Mouse (Mus musculus): Measurements from ENCODE around the gene Tnni3k. TPM values are rescaled to one million over a fixed set of nuclear protein-coding genes. Genes with fewer than 3 reads are reported as not detected.

Gene Tnni3k
- not detected in 2 replicates for polyA plus RNA-seq (2015; fragmentation: Nextera tagmentation; extraction: Ambion mirVana)

- H3K4me1 ChIP-seq (replicated peaks), result no peaks in the 10 kb centered on the region
- no peak within 1 kb of the TSS for H3K27ac ChIP-seq
- H3K9me3 ChIP-seq, result no peaks in the 10 kb centered on the region
- H3K36me3 ChIP-seq, result no peaks in the 10 kb centered on the region
- H3K27me3 ChIP-seq (replicated peaks), result no peaks in the 10 kb centered on the region
- H3K9ac ChIP-seq, result no peak within 1 kb of the TSS
- no peak within 1 kb of the TSS for H3K4me3 ChIP-seq (replicated peaks)
- no peak for ATAC-seq
- H3K4me2 ChIP-seq (replicated peaks), result no peak within 1 kb of the TSS
- 58% methylated on average over 6 of the region's 6 CpGs for WGBS
These were observed at the start of gene Tnni3k for GRCm38 (mm10) chr3:155055231-155055916. Gene Tnni3k (minus strand): TSS chr3:155055407.

- no peaks in the 10 kb centered on the region for H3K36me3 ChIP-seq
- no peak overlapping the region for H3K9ac ChIP-seq
- no peak overlapping the region for H3K27ac ChIP-seq
- no peaks in the 10 kb centered on the region for H3K9me3 ChIP-seq
- H3K4me1 ChIP-seq (replicated peaks), result no peaks in the 10 kb centered on the region
- WGBS, result 82% methylated on average over 1 of the region's 1 CpGs
- H3K27me3 ChIP-seq (replicated peaks), result no peaks in the 10 kb centered on the region
- no peak for ATAC-seq
- H3K4me3 ChIP-seq (replicated peaks), result no peak overlapping the region
- H3K4me2 ChIP-seq (replicated peaks), result no peak overlapping the region
These were observed 44.1 kb upstream of the Tnni3k start for GRCm38 (mm10) chr3:155099266-155099665.

GRCm38 (mm10) chr3:155093116-155093956 is 38.1 kb upstream of the Tnni3k start, which contains the start of the genes Fpgt and Lrriq3:
Gene Fpgt (minus strand): TSS chr3:155093403.
Gene Lrriq3 (plus strand): TSS chr3:155093434.
- Histone ChIP-seq H3K36me3 (no peaks in the 10 kb centered on the region), H3K27ac (peak within 1 kb of the TSS; percentile 61), H3K27me3 (replicated peaks) (no peaks in the 10 kb centered on the region), H3K4me2 (replicated peaks) (peak within 1 kb of the TSS; percentile 69), H3K4me1 (replicated peaks) (no peaks in the 10 kb centered on the region), H3K9me3 (no peaks in the 10 kb centered on the region), H3K4me3 (replicated peaks) (peak within 1 kb of the TSS; percentile 61), H3K9ac (peak within 1 kb of the TSS; percentile 58)
- under 1% methylated on average over 42 of the region's 47 CpGs for WGBS
- peak; percentile 100 for ATAC-seq

- Histone ChIP-seq H3K27me3 (replicated peaks) (no peaks in the 10 kb centered on the region), H3K9ac (no peak overlapping the region), H3K9me3 (no peaks in the 10 kb centered on the region), H3K4me2 (replicated peaks) (peak overlapping the region; percentile 69), H3K4me3 (replicated peaks) (no peak overlapping the region), H3K4me1 (replicated peaks) (no peaks in the 10 kb centered on the region), H3K27ac (no peak overlapping the region), H3K36me3 (peaks cover 8% of the 10 kb centered on the region; the same call in 1 of the 2 replicates)
- no peak for ATAC-seq
- WGBS, result 89% methylated on average over 6 of the region's 6 CpGs
These were observed 36.9 kb upstream of the Tnni3k start for GRCm38 (mm10) chr3:155092081-155092480.

- ATAC-seq, result no peak
- WGBS, result 82% methylated on average over 4 of the region's 4 CpGs
- Histone ChIP-seq H3K27me3 (replicated peaks) (no peaks in the 10 kb centered on the region), H3K4me1 (replicated peaks) (no peaks in the 10 kb centered on the region), H3K4me2 (replicated peaks) (no peak overlapping the region), H3K9me3 (no peaks in the 10 kb centered on the region), H3K27ac (no peak overlapping the region), H3K9ac (no peak overlapping the region), H3K4me3 (replicated peaks) (no peak overlapping the region), H3K36me3 (no peaks in the 10 kb centered on the region)
These were observed 22.7 kb upstream of the Tnni3k start for GRCm38 (mm10) chr3:155077908-155078307.

GRCm38 (mm10) chr3:155059449-155059822 is 4.2 kb upstream of the Tnni3k start:
- Histone ChIP-seq H3K27me3 (replicated peaks) (no peaks in the 10 kb centered on the region), H3K9ac (no peak overlapping the region), H3K27ac (no peak overlapping the region), H3K36me3 (no peaks in the 10 kb centered on the region), H3K4me3 (replicated peaks) (no peak overlapping the region), H3K4me2 (replicated peaks) (no peak overlapping the region), H3K9me3 (no peaks in the 10 kb centered on the region), H3K4me1 (replicated peaks) (no peaks in the 10 kb centered on the region)
- peak; percentile 51 for ATAC-seq

DNA sequence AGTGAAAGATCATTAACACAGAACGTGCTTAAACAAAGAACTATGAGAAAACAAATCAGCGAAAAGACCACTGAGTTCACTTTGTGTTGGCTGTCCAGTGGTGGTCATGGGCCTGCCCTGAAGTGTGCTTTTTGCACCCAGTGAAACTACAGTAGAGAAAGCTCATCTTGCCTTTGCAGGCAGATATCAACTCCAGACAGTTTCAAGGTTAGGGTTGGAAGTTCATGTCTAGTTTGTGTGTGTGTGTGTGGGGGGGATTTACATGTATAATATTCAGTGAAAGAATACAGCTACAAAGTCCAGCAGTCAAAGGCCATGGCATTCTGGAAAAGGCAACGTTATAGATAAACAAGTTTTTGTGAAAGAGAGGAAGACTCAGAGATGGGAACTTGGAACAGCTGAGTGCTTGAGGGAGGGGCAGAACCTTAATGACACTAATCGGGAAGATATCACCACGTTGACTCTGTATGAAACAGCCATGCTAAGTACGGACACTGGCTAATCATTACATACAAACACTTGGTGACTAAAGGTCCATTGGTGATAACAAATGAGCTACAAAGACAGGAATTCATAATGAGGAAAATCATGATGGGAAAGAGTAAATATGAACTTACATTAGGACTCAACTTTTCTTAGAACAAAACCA is 3.7 kb upstream of the Tnni3k start:
- Histone ChIP-seq H3K9me3 (no peaks in the 10 kb centered on the region), H3K9ac (no peak overlapping the region), H3K27me3 (replicated peaks) (no peaks in the 10 kb centered on the region), H3K4me3 (replicated peaks) (no peak overlapping the region), H3K27ac (no peak overlapping the region), H3K36me3 (no peaks in the 10 kb centered on the region), H3K4me2 (replicated peaks) (no peak overlapping the region), H3K4me1 (replicated peaks) (no peaks in the 10 kb centered on the region)
- peak; percentile 88 for ATAC-seq
- WGBS, result 65% methylated on average over 6 of the region's 6 CpGs

DNA sequence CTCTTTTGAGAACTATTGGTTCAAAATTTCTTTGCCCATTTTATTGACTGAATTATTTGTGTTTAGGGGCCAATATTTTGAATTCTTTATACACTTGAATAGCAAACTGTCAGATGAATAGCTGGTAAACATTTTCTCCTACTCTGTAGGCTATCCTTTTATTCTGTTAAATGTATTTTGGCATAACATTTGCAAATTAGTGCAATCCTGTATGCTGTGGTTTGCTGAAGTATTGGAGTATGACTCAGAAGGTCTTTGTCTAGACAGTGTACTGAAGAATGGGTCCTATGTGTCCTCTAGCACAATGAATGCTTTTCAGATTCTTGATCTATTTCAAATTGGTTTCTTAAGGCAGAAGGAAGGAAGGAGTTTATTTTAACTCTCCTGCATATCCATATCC is 2.4 kb upstream of the Tnni3k start:
- no peaks in the 10 kb centered on the region for H3K27me3 ChIP-seq (replicated peaks)
- no peaks in the 10 kb centered on the region for H3K4me1 ChIP-seq (replicated peaks)
- no peak overlapping the region for H3K9ac ChIP-seq
- no peaks in the 10 kb centered on the region for H3K9me3 ChIP-seq
- no peak overlapping the region for H3K4me2 ChIP-seq (replicated peaks)
- H3K4me3 ChIP-seq (replicated peaks), result no peak overlapping the region
- no peaks in the 10 kb centered on the region for H3K36me3 ChIP-seq
- no peak for ATAC-seq
- no peak overlapping the region for H3K27ac ChIP-seq

DNA sequence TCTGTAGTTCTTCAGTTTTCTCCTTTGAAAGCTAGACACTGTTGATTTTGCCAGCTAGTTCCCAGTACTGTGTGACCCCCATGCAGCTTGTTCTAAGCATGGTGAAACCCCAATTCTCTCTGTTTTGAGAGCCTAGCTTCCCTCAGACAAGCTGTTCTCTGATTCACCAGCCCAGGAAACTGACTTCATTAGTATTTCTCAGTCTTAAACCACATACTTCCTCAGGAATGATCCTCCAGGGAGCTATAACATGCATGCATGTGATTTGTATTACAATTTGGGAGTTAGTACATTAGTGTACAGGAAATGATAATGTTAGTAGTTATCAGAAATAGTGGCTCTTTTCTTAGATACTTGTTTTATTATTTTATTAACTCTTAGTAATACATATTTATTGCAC is 1.4 kb upstream of the Tnni3k start:
- Histone ChIP-seq H3K4me2 (replicated peaks) (no peak overlapping the region), H3K36me3 (no peaks in the 10 kb centered on the region), H3K4me3 (replicated peaks) (no peak overlapping the region), H3K27ac (no peak overlapping the region), H3K9ac (no peak overlapping the region), H3K9me3 (no peaks in the 10 kb centered on the region), H3K27me3 (replicated peaks) (no peaks in the 10 kb centered on the region), H3K4me1 (replicated peaks) (no peaks in the 10 kb centered on the region)
- ATAC-seq, result no peak

DNA sequence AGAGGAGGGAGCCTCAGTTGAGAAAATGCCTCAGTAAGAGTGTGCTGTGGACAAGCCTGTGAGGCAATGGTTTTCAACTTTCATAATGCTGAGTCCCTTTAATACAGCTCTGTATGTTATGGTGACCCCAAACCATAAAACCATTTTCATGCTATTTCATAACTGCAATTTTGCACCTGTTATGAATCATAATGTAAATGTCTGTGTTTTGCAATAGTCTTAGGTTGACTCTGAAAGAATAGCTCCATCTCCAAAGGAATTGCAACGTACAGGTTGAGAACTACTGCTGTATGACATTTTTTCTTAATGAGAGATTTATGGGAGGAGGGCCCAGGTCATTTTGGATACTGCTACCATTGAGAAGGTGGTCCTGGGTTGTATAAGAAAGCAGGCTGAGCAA is 2.0 kb downstream of the Tnni3k start:
- Histone ChIP-seq H3K4me3 (replicated peaks) (no peak overlapping the region), H3K4me1 (replicated peaks) (no peaks in the 10 kb centered on the region), H3K36me3 (no peaks in the 10 kb centered on the region), H3K27ac (no peak overlapping the region), H3K4me2 (replicated peaks) (no peak overlapping the region), H3K9me3 (no peaks in the 10 kb centered on the region), H3K27me3 (replicated peaks) (no peaks in the 10 kb centered on the region), H3K9ac (no peak overlapping the region)
- WGBS, result 38% methylated on average over 1 of the region's 1 CpGs
- no peak for ATAC-seq

GRCm38 (mm10) chr3:155052021-155052420 is 3.2 kb downstream of the Tnni3k start:
- H3K4me2 ChIP-seq (replicated peaks), result no peak overlapping the region
- no peak overlapping the region for H3K9ac ChIP-seq

DNA sequence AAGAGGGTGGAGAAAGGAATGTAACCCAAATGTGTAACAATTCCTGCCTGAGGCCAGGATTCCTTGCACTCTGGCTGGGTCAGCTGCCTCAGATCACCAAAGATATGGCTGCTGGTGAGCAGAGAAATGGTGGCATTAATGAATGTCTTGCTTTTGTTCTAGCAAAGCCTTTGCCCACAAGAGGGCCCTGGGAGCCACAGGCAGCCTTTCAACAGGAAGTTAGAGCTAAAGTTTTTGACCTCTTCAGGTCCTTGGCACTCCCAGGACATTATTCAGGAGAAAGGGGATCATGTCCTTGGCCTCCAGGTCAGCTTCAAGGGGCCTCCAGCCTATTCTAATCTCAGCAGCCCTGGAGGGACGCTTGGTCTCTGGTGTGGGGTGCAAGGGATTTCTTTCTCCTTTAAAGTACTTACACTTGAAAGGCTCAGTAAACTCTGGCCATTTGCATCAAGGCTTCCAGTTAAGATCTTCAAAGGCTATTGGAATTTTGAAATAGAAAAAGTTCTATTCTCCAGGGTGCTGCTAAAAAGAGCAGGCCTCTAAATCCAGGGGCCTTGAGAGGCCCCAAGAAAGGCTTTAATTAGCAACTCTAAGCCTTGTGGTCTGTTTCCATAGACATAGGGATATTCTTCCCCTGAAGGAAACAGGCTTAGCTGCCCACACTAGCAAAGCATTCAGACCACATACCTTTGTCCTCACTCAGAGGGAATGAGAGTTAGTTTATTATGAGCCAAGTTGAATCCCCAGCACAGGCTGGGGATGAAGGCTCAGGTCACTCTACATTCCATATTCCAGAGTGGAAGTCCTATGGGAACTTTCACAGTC is 16.0 kb downstream of the Tnni3k start:
- no peak overlapping the region for H3K4me3 ChIP-seq (replicated peaks)
- H3K9me3 ChIP-seq, result no peaks in the 10 kb centered on the region
- 39% methylated on average over 1 of the region's 1 CpGs for WGBS
- no peak overlapping the region for H3K9ac ChIP-seq
- ATAC-seq, result no peak
- H3K27me3 ChIP-seq (replicated peaks), result no peaks in the 10 kb centered on the region
- no peaks in the 10 kb centered on the region for H3K36me3 ChIP-seq
- H3K4me2 ChIP-seq (replicated peaks), result no peak overlapping the region
- H3K4me1 ChIP-seq (replicated peaks), result no peaks in the 10 kb centered on the region
- no peak overlapping the region for H3K27ac ChIP-seq

More at GRCm38 (mm10) chr3:155052021-155052420, 3.2 kb downstream of the Tnni3k start:
- Histone ChIP-seq H3K4me1 (replicated peaks) (no peaks in the 10 kb centered on the region), H3K4me3 (replicated peaks) (no peak overlapping the region), H3K9me3 (no peaks in the 10 kb centered on the region), H3K36me3 (no peaks in the 10 kb centered on the region), H3K27ac (no peak overlapping the region), H3K27me3 (replicated peaks) (no peaks in the 10 kb centered on the region)
- ATAC-seq, result no peak

Data from intestine, embryonic 15.5 days (tissue).